Mouse (Mus musculus) CH12.LX (cell line): ENCODE measurements around the gene Rybp.

ENCODE experiments used
- CTCF ChIP-seq, 2 experiments: IDR thresholded peaks in 1 of 2; conservative IDR thresholded peaks in 1 of 2; 2 replicates each; pipeline ENCODE4 v1.5.1; 2011 to 2012; ENCODE audit warnings: low read depth in 2 of 2, low read length in 2 of 2, improper control_type of control experiment in 1 of 2, inconsistent platforms in 1 of 2, mild to moderate bottlenecking in 1 of 2, moderate library complexity in 1 of 2
- EP300 ChIP-seq: IDR thresholded peaks from 2 replicates; pipeline ENCODE4 v1.6.1; 2011; ENCODE audit warnings: low read length, improper control_type of control experiment
- ETS1 ChIP-seq: conservative IDR thresholded peaks from 2 replicates; pipeline ENCODE4 v1.6.1; 2012; ENCODE audit warnings: low read depth, mild to moderate bottlenecking, inconsistent platforms, low read length, improper control_type of control experiment, moderate library complexity
- HCFC1 ChIP-seq: IDR thresholded peaks from 2 replicates; pipeline ENCODE4 v1.6.1; 2012; ENCODE audit warnings: low read depth, mild to moderate bottlenecking, inconsistent platforms, low read length, improper control_type of control experiment
- MAFK ChIP-seq: IDR thresholded peaks from 2 replicates; pipeline ENCODE4 v1.6.1; 2011; ENCODE audit warnings: low read length, improper control_type of control experiment; ENCODE audit not compliant: insufficient replicate concordance
- RCOR1 ChIP-seq: conservative IDR thresholded peaks from 2 replicates; pipeline ENCODE4 v1.6.1; 2012; ENCODE audit warnings: low read depth, mild to moderate bottlenecking, inconsistent platforms, low read length, improper control_type of control experiment
- TBP ChIP-seq: conservative IDR thresholded peaks from 2 replicates; pipeline ENCODE4 v1.6.1; 2011; ENCODE audit warnings: low read depth, low read length, improper control_type of control experiment
- USF1 ChIP-seq: IDR thresholded peaks from 2 replicates; pipeline ENCODE4 v1.6.1; 2014; ENCODE audit warnings: low read depth, mild to moderate bottlenecking, inconsistent platforms, low read length, improper control_type of control experiment
- USF2 ChIP-seq: conservative IDR thresholded peaks from 2 replicates; pipeline ENCODE4 v1.6.1; 2011; ENCODE audit warnings: low read depth, low read length, improper control_type of control experiment

GRCm38 (mm10) chr6:100259607-100260006 is 27.7 kb downstream of the Rybp start:
- no peak for TF ChIP-seq TBP
- no peak for TF ChIP-seq CTCF (conservative IDR thresholded peaks at IDR 0.05 in 1 of 2, IDR thresholded peaks at IDR 0.05 in 1 of 2; ENCODE audit: low read depth in 2 of 2, low read length in 2 of 2)
- no peak for TF ChIP-seq EP300
- no peak for TF ChIP-seq MAFK
- no peak for TF ChIP-seq HCFC1
- TF ChIP-seq USF1: no peak
- TF ChIP-seq USF2: no peak
- no peak for TF ChIP-seq RCOR1
- no peak for TF ChIP-seq ETS1
